Mouse (Mus musculus): ENCODE results near the gene Lpcat3.
A peak's percentile ranks its signal among the peaks of the same experiment; 100 is the strongest.
"Not testable (repeated sequence)": the region's sequence is repeated elsewhere in the genome, so short reads cannot be mapped to it uniquely, and the experiment has no call there.

Gene Lpcat3

GRCm38 (mm10) chr6:124662477-124663423 lies at the start of gene Lpcat3:
Lpcat3 (plus strand) TSS chr6:124663027.
- DNase-seq = peak; percentile 97

DNA sequence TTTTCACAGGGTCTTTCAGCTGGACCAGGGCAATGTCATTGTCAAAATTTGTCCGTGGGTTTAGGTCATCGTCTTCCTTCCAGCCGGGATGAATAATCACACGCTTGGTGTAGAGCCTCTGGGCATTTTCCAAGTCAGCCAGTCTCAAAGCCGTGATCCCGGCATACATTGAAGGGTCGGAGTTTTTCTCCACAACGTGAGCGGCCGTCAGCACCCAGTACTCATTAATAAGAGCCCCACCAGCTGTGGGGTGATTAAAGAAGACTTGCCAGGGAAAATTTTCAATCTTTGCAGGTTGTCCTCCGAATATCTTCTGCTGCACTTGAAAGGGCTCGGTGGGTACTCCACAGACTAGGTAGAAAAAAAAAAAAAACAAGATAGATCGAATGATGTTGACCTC lies 37.2 kb upstream of the Lpcat3 start:
- no peak for DNase-seq

DNA sequence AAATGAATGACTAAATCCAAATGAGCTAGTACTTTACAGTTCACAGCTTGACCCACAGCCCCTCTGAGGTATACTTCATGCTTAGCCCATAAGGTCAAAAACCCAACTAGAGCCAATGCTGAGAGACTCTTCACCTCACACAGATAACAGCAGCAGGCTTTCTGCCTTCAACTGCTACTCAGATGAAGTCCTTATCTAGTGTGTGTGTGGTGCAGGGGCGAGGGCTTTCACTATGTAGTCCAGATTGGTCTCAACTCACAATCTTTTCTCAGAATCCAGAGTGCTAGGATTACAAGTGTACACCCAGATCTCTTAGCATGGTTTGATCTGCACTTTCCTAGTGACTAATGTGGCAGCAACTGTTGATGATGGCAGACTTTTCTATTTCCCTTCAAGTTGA lies 36.6 kb upstream of the Lpcat3 start:
- not testable (repeated sequence) for DNase-seq

DNA sequence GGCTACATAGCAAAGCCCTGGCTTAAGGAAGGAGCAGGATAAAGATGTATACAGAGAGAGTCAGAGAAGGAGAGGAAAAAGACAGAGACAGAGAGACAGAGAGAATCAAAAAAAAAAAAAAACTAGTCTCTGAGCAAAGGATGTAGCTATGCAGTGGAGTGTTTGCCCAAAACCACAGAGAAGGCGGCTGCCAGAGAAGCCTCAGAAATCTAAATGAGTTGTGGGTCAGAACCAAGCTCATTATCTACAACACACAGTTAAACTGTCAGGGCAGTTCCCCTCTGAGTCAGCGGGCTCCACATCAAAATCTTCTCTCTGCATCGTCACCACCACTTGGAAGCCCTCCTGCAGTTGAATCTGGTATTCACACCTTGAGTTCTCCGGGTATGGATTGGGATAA lies 32.1 kb upstream of the Lpcat3 start:
- no peak for DNase-seq

- not testable (repeated sequence) for DNase-seq
Measured at GRCm38 (mm10) chr6:124635985-124636384, 26.8 kb upstream of the Lpcat3 start, which contains the start of gene C1s2. C1s2 (minus strand) TSS chr6:124636085.

DNA sequence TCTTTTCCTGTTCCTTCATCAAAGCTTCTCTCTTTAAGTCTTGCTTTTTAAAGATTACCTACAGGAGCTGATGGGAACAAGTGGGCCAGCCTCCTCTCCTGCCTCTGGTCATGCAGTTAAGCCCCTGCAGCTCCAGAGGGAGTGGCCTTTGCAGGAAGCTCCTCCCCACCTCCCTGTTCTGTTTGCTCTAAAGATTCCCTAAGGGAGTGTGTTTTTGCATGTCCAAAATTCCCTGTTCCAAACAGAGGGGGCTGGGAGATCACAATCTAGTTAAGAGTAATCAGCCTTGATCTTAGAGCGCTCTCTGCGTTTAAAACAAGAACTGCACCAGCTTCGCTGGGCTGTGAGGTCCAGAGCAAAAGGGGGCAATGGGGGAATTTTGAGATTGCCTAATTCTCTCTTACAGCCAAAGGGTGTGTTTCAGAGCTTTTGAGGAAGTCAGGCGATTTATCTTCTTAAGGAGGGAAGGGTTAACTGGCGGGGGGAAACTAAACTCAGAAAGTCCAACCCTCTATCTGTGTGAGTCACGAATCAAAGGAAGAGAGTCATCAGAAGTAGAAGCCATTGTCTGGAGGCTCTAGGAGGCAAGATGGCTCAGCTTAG lies 25.9 kb upstream of the Lpcat3 start:
- not testable (repeated sequence) for DNase-seq

DNA sequence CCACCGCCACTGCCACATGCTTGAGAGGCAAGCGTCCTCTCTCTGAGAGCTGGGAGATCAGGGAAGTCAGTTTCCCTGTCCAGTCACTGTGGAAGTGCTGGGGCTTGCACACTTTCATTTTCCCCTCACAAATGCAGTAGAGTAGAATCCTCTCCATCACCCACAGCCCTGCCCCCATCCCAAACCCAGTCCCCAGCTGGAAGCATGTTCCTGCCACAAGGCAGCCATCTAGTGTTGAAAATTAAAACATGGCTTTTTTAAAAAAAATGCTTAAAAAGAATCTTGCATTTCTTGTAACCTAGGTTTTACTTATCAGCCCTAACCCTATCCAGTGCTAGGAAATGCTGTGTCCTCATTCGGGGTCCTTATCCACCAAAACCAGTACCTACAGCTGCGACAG lies 22.8 kb upstream of the Lpcat3 start:
- DNase-seq = no peak

- DNase-seq = peak; percentile 15
Measured at GRCm38 (mm10) chr6:124640997-124641396, 21.8 kb upstream of the Lpcat3 start.

DNA sequence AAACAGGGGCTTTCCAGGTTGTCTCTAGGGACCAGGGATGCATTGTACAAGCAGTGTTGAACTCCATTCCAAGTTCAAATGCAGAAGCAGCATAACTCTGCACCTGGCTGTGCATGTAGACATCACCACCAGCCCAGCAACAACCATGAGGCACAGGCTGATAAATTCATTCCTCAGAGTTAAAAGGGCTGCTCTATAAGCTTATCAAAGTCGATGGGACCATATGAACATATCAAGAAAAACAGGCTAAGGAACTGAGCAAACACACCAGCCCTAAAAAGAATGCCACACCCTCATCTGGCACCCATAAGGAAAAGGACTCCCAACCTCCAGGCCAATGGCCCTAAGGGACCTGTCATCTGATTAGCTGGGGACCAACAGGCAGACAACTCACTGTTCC lies 16.4 kb upstream of the Lpcat3 start:
- no peak for DNase-seq

GRCm38 (mm10) chr6:124655893-124656292 lies 6.9 kb upstream of the Lpcat3 start:
- no peak for DNase-seq

- DNase-seq = no peak
Measured at GRCm38 (mm10) chr6:124658067-124658466, 4.8 kb upstream of the Lpcat3 start.

DNA sequence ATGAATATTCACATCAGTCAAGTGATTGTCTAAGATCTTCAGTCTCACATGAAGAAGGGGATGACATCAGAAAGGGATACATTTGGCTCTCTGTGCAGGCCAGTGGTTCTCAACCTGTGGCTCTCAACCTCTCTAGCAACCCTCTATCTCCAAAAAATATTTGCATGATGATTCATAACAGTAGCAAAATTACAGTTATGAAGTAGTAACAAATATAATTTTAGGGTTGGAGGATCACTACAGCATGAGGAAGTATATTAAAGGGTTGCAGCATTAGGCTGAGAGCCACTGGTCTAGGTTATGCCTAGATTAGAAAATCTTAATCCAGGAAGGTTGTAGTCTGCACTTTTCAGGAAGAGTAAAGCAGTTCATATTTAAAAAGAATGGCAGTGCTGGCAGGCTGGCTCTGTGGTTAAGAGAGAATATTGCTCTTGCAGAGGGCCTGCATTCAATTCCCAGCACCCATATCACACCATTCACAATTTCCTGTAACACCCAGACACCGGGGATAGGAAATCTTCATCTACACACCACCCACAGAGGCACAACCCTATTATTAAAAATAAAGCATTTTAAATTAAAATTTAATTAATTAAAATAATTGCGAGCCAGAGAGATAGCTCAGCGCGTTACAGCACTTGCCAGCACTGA lies 1.5 kb upstream of the Lpcat3 start:
- DNase-seq = no peak

DNA sequence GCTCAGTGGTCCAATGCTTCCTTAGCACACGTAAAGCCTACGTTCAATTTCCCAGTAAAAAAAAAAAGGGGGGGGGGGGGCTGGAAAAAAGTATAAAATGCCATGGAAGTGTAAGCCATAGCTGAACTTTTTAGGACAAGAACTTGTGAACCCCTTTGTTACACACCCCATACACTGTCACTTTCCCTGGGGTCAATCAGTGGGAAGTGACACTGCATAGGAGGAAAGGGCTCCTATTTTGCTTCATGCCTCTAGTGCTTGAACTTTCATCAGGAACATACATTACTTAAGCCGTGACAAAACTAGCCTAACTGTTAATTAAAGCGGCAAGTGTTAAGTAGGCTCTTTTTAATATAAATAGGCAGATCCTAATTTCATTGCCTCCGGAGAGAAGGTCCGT lies 832 bp upstream of the Lpcat3 start:
- DNase-seq = no peak

- no peak for DNase-seq
Measured at GRCm38 (mm10) chr6:124663424-124663795, 583 bp downstream of the Lpcat3 start.

- DNase-seq = no peak
Measured at GRCm38 (mm10) chr6:124664256-124664655, 1.4 kb downstream of the Lpcat3 start.

DNA sequence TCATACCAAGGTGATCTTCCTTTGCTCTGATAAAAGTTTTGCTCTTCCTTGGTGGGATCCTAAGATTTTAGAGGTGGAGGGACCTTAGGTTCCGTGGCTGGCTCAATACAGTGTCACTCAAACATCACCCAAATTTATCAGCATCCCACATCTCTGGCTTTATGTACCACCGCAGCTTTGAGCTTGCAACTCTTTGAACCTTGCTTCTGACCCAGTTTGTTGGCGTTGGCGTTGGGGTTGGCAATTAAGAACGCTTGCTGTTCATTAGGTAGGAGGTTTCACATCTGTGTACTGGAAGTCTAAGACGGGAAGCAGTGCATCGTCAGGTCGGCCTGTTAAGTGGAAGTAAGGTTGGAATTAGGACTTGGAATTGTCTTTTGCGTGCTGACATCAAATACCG lies 2.2 kb downstream of the Lpcat3 start:
- no peak for DNase-seq

DNA sequence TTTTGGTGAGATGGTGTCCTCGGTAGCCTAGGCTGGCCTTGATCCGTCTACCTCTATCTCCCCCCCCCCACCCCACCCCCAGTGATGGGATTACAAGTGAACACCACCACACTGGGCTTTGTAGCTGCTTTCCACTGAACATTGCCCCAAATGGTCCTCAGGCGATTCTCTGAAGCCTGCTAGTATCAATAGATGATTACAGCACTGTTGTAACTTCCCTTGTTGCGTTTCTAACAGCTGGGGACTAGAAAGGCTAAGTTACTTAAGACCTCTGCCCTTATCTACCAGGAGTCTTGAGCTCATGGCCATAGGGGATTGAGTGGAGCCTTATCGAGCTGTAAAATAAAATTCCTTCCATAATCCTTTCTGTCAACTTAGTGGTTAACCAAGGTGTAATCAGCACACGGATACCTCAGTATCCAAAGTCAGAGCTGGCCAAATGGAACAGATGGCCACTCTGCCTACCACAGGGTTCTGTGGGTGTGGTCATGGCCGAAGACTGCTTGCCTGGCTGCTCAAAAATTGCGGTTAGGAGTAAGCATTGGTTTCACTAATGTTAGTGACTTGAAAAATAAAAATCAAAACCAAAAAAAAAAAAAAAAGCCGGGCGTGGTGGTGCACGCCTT lies 6.5 kb downstream of the Lpcat3 start:
- DNase-seq = no peak

- DNase-seq = no peak
Measured at GRCm38 (mm10) chr6:124670281-124670900, 7.6 kb downstream of the Lpcat3 start.

GRCm38 (mm10) chr6:124672100-124672499 lies 9.3 kb downstream of the Lpcat3 start:
- no peak for DNase-seq

GRCm38 (mm10) chr6:124673619-124674018 lies 10.8 kb downstream of the Lpcat3 start:
- peak; percentile 41 for DNase-seq

DNA sequence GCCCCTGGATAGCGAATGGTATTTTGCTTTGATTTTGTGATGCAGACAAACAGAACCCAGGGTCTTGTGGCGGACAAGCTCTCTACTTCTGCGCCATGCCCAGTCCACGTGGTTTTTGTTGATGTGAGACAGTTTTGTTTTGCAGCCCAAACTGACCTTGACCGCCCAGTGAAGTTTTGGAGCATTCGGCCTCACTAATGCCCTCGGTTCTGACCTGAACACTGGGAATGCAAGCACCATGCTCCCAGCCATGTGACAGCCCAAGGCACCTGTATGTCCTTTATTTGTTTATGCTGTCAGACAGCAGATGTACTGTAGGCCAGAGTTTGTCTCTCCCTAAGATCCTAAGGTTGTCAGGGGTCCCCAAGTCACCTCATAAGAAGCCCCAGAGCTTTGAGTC lies 11.8 kb downstream of the Lpcat3 start:
- DNase-seq = no peak

- no peak for DNase-seq
Measured at GRCm38 (mm10) chr6:124676171-124676570, 13.3 kb downstream of the Lpcat3 start.

DNA sequence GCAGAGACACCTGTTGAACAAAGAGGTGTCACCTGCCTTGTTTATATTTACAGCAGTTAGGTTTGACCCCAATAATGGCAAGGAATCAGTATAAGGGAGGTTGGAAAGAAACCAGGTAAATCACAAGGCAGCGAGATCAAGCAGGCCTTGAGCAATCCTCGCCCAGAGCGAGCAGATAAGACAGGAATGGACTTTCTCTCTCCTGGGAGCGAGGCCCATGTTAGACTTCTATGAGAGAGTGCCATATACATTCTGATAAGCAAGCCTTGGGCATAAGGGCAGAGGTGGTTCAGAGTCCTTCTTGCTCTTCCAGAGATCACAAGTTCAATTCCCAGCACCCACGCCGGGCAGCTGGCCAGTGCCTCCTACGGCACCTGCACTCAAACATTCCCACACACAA lies 15.9 kb downstream of the Lpcat3 start:
- no peak for DNase-seq

Data from right cerebral cortex, postnatal 25 days (tissue).